Mouse (Mus musculus): ENCODE measurements around the gene Oaz2. TPM values are rescaled to one million over a fixed set of nuclear protein-coding genes. Genes with fewer than 3 reads are reported as not detected.

Gene Oaz2
- 100 to 1,000 TPM; 192 to 246 (median 237) TPM for total RNA-seq (2022)

DNA sequence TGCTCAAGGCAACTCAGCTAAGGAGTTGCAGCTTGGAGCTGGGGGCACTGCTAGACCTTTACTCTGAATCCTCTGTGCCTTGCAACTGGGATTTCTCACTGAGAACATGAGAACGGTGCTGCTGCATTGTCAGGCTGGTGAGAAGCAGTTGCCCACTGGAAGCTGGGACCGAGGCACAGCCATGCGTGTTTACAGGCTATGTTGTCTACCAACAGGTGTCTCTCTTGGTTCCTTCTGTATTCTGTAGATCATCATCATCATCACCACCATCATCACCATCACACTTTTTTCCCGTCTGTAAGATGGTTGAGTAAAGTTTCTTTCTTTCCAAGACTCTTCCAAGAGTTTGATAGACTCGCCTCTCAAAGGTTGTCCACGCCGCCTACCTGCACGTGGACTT lies at the start of gene Oaz2:
Oaz2 (plus strand) TSS at position 301 of the 400 bp plus-strand sequence.
- DNase-seq (ENCODE audit: low spot score in 2 of 2), result no peak

DNA sequence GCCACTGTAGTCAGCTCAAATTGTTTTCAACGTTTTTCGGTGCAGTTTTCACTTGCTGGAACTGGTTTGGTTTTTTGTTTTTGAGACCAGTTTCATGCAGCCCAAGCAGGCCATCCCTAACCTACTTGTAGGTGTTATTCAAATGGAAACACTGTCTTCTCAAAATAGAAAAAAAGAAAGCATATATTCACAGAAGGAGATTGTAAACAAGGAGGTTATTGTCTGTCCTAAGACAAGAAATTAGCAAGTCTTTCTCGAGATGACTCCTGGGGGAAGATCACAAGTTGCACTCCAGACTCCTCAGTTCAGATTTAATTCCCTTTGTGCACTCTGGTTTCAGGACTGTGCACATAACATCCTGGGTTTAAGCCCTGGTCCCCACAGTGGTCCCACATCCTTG lies 48.5 kb upstream of the Oaz2 start:
- no peak for DNase-seq (ENCODE audit: low spot score in 2 of 2)

DNA sequence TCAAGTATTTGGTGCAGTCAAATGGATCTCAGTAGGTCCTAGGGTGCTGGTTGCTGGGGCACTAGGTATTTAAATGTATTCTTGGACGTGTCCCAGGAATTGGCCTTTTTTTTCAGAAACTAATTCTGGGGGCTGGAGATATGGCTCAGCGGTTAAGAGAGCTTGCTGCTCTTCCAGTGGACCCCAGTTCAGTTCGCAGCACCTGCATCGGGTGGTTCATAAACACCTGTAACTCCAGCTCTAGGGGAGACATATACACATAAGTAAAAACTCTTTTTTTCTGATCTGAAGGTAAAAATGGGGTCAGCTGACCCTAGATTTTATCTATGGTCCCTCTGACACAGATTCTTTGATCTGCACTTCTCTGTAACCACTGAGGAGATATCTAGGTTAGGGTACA lies 46.6 kb upstream of the Oaz2 start:
- DNase-seq (ENCODE audit: low spot score in 2 of 2), result no peak

DNA sequence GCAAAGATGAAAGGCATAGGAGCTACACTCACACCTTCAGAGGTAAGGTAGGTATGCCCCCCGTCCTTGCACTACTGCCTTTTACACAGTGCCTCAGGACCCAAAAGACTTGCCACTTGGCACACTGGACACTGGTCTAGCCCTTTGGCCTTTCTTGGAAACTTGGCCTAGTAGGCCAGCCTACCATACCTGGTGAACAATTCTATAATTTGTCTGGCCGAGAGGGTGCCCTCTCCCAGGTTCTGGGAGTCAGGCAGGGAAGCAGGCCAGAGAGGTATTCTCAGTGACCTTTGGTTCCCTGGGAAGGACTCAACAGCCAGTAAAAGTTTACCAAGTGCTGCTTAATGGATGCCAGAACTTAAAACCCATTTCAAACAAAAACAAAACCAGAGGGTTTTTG lies 46.1 kb upstream of the Oaz2 start:
- DNase-seq (ENCODE audit: low spot score in 2 of 2), result no peak

DNA sequence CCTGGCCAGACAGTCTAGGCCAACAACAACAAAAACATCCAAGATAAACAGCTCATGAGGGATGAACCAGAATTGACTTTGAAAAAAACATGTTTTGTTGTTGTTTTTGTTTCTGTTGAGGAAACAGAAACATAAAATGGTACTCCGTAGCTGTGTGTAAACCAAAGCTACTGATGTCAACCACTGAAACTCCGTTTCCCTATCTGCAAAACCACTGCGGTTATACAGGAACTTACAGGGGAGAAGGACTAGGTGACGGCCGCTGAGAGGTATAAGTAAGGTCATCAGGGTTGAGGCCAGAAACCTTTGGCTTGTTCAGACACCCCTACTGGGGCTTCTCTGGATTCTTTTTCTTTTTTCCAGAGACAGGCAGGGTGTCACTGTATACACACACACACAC lies 45.0 kb upstream of the Oaz2 start:
- no peak for DNase-seq (ENCODE audit: low spot score in 2 of 2)

DNA sequence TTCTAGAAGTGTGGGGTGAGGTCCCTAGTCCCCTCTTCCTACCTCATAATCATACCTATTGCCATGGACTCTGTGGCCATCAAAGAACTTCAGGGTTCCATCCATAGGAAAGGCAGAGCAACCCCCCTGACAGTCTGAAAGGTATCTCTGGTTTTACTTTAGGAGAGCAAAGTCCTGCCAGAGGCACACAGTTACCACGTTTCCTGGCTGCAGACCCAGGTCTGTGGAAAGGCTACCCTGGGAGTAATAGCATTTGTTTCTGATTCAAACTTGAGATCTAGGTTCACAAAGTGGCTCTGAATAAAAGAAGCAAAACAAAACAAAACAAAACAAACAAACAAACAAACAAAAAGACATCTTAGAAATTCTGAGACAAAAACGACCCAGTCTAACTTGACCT lies 43.5 kb upstream of the Oaz2 start:
- DNase-seq (ENCODE audit: low spot score in 2 of 2), result no peak

DNA sequence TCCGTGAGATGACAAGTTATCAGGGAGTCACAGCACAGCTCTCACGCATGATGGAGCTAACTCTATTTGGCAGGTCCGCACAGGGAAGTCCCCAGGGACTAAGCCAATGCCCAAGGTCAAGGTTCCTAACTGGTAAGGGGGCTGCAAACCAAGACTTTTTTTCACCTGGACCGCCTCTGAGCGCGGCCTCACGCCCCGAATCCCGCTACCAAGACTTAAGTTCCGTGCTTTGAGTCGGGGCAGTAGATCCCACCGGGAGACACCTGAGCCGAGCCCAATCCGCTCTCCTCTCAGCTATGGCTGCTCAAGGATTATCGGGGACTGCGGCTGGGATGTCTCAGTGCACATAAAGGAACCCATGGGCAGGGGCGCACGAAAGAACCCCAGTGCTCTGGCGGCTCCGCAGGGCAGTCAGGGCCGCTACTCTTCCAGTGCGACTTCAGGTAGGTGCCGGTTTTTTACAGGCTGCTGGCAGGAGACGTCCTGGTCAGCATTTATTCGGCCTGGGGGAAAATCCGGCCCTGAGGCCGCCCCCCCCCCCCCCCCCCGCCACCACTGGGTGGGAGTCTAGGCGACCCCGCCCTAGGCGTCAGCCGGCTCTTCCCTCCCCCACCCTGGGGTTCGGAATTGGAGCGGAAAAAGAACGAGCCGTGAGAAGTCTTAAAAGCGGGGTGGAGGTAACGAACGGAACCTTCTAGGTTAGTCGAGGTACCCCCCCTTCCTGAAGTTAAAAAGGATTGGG lies 38.6 kb upstream of the Oaz2 start, which contains the start of gene Rbpms2:
Rbpms2 (plus strand) TSS at position 624 of the 742 bp plus-strand sequence.
- DNase-seq (ENCODE audit: low spot score in 2 of 2), result no peak

DNA sequence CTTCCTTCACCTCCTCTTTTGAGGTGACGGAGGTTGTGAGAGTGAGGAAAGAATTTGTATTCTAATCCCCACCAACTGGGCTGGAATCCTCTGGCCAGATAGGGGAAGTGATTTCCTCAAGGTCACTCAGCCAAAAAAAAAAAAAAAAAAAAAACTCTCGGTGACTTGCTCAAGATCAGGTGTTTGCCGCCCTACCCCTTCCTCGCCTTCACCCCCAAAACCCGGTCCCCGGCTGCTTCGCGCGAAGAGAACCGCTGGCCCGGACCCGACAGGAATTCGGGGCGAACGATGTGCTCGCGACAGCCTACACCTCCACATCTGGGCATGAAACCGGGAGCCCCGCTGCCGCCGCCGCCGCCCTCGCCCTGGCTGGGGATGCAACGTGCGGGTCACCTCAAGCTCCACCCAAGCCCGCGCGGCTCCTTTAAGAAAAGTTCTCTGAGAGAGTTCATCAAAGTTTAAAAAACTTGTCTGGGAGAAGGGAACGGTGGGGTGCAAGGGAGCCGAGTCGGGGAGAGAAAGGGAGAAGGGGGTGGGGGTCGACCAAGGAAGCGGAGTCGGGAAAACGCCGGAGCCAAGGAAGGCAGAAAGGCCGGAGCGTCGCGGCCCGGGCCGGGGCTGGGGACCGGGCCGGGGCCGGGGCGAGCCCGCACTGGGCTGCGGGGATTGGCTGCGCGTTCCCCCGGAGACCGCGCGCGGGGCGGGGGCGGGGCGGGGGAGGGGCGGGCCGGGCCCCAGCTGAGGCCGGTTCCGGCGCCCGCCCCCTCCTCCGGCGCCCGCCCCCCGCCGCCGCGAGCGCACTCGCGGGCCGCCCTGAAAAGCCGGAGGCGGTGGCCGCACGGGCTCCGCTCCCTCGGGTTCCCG lies 37.8 kb upstream of the Oaz2 start:
- DNase-seq (ENCODE audit: low spot score in 2 of 2), result peak; percentile 10 to 13

DNA sequence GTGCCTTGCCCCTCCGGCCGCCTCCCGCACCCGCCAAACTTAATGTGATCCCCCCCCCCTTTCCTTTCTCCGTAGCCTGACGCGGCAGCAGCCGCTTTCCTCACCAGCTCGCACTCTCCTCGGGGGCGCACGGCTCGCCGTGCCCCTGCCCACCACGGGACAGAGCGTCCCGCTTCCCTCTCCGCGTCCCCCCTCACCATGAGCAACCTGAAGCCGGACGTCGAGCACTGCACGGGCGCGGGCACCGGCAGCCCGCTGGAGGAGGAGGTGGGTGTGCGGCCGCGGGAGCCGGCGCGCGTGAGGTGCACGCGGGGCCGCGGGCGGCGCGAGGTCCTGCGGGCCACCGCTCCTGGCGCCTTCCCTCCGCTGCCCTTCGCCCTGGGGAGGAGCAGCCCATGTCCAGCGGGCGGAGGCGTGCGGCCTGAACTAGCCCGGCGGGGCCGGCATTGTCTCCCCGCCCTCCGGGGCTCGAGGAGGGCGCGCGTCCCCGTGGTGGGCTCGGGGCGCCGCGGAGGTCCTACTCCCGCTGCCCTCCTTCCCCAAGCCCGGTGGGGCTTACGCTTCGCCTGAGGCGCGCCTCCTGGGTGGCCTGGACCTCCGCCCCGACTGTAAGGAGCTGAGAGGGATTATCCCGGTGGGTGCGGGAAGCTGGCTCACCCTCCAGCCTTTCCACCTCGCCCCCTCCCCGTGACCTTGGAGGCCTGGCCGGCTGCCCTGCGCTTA lies 37.0 kb upstream of the Oaz2 start:
- peak in 1 of 2 experiments; percentile 14 for DNase-seq (ENCODE audit: low spot score in 2 of 2)

DNA sequence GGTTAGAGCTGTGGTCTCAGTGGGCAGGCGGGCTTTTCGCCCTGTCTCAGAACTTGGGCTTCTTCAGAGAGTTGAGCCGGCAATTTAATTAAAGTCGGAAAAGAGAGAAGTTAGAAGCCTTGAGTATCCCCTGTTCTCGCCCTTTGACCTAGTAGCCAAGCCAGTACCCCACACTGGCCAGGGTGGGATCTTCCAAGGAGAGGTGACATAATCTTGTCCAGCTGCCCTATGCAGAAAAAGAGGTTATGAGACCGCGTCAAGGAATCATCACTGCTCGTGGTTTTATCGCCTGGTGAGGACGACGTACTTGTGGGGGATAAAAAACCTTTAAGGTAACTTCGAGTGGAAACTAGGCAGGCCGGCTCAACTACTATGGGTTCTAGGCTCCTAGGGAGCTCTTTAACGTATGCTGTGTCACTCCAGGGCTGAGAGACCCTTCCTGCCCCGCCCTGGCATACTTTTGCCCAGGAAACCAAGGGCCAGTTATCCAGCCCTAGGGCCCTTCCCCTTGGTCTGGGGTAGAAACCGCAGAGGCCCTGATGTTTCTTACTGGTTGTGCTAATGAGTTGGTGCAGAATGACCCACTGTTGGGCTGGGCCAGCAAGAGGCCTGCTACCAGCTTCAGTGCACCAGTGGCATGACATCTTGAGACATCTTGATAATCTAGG lies 36.3 kb upstream of the Oaz2 start:
- DNase-seq (ENCODE audit: low spot score in 2 of 2), result no peak

DNA sequence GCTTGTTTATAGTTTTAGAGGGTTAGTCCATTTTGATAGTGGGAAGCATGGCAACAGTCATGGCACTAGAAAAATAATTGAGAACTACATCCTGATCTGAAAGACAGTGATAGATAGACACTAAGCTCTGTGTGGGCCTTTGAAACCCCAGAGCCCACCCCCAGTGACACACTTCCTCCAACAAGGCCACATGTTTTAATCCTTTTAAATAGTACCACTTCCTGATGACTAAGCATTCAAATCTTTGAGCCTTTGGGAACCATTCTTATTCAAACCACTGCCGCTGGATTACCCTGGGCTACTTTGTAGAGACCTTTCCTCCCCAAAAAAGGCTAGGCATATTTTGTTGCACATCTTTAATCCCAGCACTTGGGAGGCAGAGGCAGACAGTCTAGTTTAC lies 32.0 kb upstream of the Oaz2 start:
- no peak for DNase-seq (ENCODE audit: low spot score in 2 of 2)

DNA sequence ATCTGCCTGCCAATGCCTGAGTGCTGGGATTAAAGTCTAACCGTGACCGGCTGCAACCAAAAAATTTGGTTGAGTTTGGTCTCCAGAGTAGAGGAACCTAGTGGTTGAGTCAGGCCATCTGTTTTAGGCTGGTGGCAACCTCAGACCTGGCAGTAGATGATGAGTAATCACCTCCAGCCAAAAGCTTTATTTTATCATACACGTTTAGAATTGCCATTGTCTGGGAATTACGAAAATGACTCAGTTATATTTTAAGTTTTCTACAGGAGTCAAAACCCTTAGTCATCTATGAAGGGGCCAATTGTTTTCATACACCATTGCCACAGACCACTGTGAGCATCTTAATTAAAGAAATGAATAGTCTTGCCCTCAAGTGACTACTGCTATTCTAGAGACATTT lies 30.9 kb upstream of the Oaz2 start:
- no peak for DNase-seq (ENCODE audit: low spot score in 2 of 2)

DNA sequence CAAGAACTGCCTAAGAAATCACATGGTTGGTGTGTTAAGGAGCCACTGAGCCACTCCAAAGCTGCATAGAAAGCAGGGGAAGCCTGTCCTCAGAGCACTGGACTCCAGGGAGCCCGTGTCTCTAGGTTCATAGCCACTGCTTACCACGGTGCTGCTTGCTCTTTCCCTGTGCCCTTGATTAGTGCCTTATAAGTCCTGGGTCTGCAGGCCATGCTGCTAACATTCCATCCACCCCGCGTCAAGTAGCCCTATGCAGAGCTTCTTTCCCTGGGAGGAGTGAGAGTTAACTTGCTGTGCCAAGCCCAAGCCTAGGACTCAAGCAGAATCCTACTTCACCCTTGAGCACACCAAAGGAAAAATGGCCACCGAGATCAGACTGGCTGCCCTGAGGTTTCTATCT lies 28.7 kb upstream of the Oaz2 start:
- DNase-seq (ENCODE audit: low spot score in 2 of 2), result no peak

DNA sequence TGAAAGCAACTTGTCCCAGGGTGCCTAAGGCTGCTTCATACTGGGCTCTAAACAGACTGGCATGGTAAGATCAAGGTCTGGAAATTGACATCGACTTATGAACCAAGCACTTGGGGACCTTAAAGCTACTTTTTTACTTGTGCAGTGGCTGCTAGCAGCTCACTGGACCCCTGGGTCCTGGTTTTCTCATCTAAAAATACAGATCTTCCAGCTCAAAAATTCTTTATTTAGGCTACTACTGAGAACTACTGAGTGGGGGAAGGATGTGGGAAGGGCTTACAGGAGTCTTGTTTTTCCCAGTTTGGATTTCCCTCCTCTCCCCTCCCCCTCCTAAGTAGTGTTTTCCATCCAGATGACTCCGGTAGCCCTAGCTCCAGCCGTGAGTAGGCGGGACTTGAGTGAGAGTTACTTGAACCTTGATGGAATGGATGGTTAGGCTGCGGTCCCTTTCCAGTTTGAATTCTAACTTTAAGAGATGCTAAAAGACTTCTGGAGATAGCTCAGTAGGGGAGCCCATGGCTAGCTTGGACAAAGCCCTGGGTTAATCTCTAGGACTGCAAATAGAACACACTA lies 26.9 kb upstream of the Oaz2 start:
- no peak for DNase-seq (ENCODE audit: low spot score in 2 of 2)

DNA sequence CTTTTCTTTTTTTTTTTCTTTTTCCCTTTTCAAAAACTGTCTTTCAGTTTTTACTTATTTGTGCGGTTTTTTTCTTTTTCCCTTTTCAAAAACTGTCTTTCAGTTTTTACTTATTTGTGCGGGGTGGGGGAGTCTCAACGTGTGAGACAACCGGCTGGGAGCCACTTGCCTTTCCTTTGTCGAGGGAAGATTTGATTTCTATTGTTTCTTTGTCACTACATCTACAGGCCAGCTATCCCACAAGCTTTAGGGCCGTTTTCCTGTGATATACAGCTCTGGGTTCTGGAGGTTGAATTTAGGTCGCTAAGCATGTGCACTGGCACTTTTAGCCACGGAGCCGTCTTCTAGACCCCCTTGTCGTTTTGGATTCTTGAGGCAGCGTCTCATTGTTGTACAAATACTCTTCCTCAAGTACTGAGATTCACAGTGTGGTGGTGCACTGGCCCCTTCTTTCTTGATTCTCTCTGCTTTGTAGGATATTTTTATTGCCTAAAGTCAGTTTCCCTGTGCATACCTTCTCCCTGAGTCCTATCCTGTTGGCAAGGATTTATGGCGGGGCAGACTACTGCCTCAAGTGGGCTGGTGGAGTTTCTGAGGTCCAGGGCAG lies 26.3 kb upstream of the Oaz2 start:
- DNase-seq (ENCODE audit: low spot score in 2 of 2), result no peak

DNA sequence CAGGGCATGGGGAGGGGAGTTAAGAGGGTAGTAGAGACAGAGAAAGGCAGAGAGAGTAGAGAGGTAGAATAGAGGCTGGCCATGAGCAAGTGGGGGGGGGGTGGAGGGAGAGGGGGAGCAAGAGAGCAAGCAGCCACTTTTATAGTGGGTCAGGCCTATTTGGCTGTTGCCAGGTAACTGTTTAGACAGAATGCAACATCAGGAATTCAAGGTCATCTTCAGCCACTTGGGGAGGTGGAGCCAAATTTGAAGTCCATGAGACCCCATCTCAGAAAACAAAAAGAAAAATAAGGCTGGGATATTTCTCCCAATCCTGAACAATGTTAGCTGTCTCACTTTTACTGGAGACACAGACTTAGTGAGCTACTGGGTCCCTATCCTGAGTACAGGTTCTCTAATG lies 25.3 kb upstream of the Oaz2 start:
- DNase-seq (ENCODE audit: low spot score in 2 of 2), result no peak

DNA sequence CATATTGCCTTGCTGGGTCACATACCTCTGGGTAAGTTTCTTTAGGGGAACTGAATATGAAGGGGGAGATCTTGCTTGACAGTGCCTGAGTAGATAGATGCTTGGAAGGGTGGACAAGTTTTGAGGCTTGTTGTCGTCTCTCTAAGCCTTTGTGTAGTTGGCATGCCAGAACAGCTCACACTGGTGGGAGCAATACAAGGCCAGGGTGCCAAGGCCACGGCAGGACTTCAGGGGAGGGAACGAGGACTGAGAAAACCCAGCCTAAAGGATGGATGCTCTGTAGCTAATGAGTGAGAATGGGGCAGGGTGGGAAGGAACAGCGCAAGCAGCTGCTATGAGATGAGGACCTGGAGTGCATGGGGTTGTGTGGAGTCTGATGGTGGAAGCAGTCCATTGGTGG lies 22.8 kb upstream of the Oaz2 start:
- DNase-seq (ENCODE audit: low spot score in 2 of 2), result no peak

DNA sequence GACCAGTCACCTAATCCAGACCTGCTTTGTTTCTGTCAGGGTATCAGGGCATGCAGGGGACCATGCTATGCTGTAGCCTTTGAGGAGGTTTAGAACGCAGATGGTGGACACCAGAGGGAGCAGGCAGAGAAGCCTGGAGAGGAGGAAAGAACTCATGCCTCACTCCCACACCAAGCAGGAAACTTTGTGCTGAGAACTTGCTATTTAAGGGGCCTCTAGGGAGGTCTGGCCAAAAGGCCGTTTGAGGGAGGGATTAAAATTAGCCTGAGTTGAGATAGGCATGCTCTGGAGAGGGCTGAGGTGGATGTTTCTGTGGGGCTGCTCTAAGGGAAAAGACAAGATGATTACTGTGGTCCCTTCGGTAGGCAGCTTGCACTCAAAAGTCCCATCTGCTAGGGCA lies 21.8 kb upstream of the Oaz2 start:
- DNase-seq (ENCODE audit: low spot score in 2 of 2), result no peak

DNA sequence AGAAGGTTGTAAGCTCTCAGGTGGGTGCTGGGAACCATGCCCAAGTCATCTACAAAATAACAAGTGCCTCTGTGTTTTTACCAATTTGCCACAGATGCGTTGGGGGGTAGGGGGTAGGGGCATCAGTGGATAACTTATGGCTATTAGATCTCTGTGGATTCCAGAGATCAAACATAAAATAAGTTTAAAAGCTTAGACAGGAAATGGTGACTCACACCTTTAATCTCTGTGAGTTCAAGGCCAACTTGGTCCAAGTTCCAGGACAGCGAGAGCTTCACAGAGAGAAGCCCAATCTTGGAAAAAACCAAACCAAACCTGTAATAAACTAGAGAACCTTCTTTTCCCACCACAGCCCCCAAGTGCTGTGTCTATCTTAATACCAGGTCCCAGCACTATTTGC lies 21.0 kb upstream of the Oaz2 start:
- no peak for DNase-seq (ENCODE audit: low spot score in 2 of 2)

DNA sequence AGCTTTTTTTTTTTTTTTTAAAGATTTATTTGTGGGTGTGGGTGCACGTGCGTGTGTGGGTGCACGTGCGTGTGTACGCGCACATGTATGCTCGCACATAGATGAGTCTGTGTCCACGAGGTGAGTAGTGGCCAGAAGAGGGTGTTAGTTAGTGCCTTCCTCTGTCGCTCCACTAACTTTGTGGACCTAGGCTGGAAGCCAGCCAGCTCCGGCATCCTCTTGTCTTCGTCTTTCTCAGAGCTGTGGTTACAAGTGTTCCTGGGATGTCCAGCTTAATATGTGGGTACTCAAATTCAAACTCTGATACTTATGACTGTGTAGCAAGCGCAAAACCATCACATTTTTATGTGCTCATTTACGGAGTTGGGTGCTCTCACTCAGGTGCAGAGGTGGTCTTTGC lies 19.1 kb upstream of the Oaz2 start:
- no peak for DNase-seq (ENCODE audit: low spot score in 2 of 2)

DNA sequence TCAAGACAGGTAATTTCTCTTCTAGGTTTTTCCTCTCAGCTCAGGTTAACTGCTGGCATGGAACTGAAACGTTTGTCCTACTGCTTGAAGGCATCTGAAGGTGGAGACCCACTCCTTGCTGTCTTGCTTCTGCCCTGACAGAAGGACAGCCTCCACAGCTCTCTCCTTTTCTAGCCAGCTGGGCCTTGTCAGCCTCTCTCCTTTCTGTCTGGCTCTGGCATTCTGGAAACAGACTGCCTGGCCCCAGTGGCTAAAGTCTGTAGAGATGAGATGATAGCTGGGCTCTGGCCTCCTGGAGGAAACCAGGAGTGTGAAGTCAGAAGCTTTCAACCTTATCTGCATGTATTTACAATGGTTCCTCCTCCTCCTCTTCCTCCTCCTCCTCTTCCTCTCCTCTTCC lies 17.8 kb upstream of the Oaz2 start:
- DNase-seq (ENCODE audit: low spot score in 2 of 2), result no peak
